Mouse (Mus musculus): ENCODE results near the gene Tnfrsf17.

DNA sequence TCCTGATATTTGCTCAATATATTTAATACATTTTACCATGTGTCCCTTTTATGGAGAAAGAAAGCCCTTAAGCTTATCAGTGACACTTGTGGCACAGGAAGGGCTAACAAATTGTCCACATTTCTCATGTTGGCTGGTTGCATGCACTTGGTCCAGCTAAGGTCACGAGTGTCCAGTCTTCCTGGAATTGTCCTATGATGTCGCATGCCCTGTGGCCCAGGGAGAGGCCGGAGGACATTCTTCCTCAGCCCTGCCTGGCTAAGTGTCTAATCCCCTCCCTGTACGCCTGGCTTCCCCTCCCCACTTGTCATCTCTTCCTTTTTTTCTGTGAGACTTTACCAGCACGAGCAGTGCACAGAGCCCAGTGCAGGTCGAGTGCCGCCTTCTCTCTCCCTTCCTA lies 38.3 kb downstream of the Tnfrsf17 start:
- no peak for TF ChIP-seq CTCF (IDR thresholded peaks at IDR 0.05; ENCODE audit: low read depth, low read length)
- no peak for TF ChIP-seq POLR2A (IDR thresholded peaks at IDR 0.05; ENCODE audit: extremely low read depth, insufficient read depth, low read length)
